Mouse (Mus musculus) kidney, adult 2 months (tissue): ENCODE results near the gene Nek4. TPM values are rescaled to one million over a fixed set of nuclear protein-coding genes. Genes with fewer than 3 reads are reported as not detected.
A peak's percentile ranks its signal among the peaks of the same experiment; 100 is the strongest.

Experiments used
- DNase-seq: peaks from one replicate; pipeline ENCODE4 v3.0.0; 2021
- H3K27ac ChIP-seq: fragments of 200-500 bp; 2 replicates; pipeline ENCODE4 v1.5.1; 2012; ENCODE audit warnings: low read depth, low read length, control low read depth, inconsistent platforms; ENCODE audit not compliant: insufficient read depth
- H3K27me3 ChIP-seq: fragments of 200-500 bp; replicated peaks from 2 replicates; pipeline ENCODE4 v1.6.1; 2012; ENCODE audit warnings: mild to moderate bottlenecking, moderate library complexity, low read length, inconsistent platforms; ENCODE audit not compliant: control insufficient read depth, insufficient read depth
- H3K36me3 ChIP-seq: fragments of 200-500 bp; 2 replicates; pipeline ENCODE4 v1.6.1; 2012; ENCODE audit warnings: mild to moderate bottlenecking, moderate library complexity, low read length, inconsistent platforms; ENCODE audit not compliant: control insufficient read depth, insufficient read depth
- H3K4me1 ChIP-seq: fragments of 200-500 bp; 2 replicates; pipeline ENCODE4 v1.6.1; 2011; ENCODE audit warnings: low read length; ENCODE audit not compliant: control insufficient read depth, insufficient read depth
- H3K4me3 ChIP-seq: fragments of 200-500 bp; 2 replicates; pipeline ENCODE4 v1.5.1; 2011; ENCODE audit warnings: mild to moderate bottlenecking, low read depth, low read length, control low read depth; ENCODE audit not compliant: insufficient read depth
- CTCF ChIP-seq: fragments of 200-500 bp; conservative IDR thresholded peaks from 2 replicates; pipeline ENCODE4 v1.5.1; 2011; ENCODE audit warnings: low read depth, mild to moderate bottlenecking, control low read depth, low read length, moderate library complexity, mixed read lengths; ENCODE audit not compliant: insufficient read depth, insufficient read length
- POLR2A ChIP-seq: fragments of 200-500 bp; IDR thresholded peaks from one replicate; pipeline ENCODE4 v1.6.1; 2011; ENCODE audit warnings: low read depth, low read length, control low read depth
- WGBS: fragments of 180-500 bp; shearing (Covaris S2); methylation state at CpG from one replicate; pipeline ENCODE4 v1.1.7; 2018; 5-methylcytosine and 5-hydroxymethylcytosine counted together
- polyA plus RNA-seq: library from polyadenylated mRNA; depleted of rRNA; stranded (reverse); fragments of >200 nt; gene quantifications from 2 replicates; pipeline ENCODE4 v1.2.3, GENCODE M21; 2012

Nek4 gene
- polyA plus RNA-seq, 1 experiment = 6.2 TPM

DNA sequence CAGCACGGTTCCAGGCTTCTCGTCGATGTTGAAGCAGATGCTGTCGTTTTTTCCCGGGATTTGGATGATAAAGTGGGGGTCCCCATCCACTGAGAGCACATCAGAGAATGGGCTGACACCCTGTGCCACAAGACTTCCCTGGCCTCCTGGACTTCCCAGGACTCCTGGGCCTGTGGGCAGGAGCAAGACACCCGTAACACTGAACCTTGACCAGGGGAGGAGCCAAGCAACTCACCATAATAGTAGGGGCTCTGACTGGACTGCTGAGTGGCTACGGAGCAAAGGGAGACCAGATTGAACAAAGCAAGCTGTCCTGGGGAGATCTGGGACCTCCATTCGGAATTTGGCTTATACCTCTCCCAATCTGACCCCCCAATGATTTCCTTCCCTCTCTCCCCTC lies 38.5 kb upstream of the Nek4 start:
- H3K4me1 ChIP-seq = no peaks in the 10 kb centered on the region; the same call in 1 of the 2 replicates
- TF ChIP-seq POLR2A (no peak), CTCF (no peak)
- no peak overlapping the region for H3K27ac ChIP-seq
- no peak overlapping the region for H3K4me3 ChIP-seq
- H3K27me3 ChIP-seq = no peaks in the 10 kb centered on the region
- peak; percentile 74 for DNase-seq
- WGBS = 75% methylated on average over 8 of the region's 8 CpGs
- no peaks in the 10 kb centered on the region for H3K36me3 ChIP-seq

DNA sequence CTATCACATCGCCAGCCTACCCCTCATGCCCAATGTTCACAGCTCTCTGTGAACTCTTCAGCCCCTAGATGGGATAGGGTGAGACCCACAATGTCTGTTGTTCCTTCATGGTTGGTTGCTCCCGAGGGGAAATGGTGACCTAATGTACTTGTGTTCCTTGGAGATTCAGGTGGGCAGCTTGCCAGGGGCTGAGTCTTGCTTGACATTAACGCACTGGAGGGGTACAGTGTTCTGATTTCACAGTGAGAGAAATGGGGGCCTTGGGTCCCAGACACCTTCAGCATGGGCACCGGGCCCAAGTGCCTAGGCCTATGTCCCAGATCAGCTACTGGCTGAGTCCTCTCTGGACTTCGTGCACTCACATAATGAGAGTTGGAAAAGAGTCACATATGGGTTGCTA lies 37.8 kb upstream of the Nek4 start:
- no peak overlapping the region for H3K4me3 ChIP-seq
- H3K4me1 ChIP-seq = no peaks in the 10 kb centered on the region; the same call in 1 of the 2 replicates
- no peak overlapping the region for H3K27ac ChIP-seq
- DNase-seq = peak; percentile 63
- no peaks in the 10 kb centered on the region for H3K36me3 ChIP-seq
- TF ChIP-seq POLR2A (no peak), CTCF (no peak)
- H3K27me3 ChIP-seq = no peaks in the 10 kb centered on the region
- WGBS = 55% methylated on average over 5 of the region's 5 CpGs

DNA sequence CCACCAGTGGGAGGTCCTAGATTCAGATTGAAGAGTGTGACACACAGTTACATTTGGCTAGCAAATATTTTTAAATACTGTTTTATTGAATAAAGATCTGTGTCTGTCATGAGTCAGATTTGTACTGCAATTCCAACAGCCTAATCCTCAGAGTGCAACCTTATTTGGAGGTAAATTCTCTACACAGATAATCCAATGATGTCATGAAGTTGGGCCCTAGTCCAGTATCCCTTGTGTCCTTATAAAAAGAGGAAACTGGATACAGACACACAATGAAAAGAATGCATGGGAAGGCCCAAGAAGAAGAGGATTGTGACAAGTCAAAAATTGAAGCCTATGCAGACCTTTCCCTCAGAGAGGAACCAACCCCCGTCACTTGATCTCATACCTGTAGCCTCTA lies 34.7 kb upstream of the Nek4 start:
- Histone ChIP-seq H3K36me3 (no peaks in the 10 kb centered on the region), H3K4me1 (no peaks in the 10 kb centered on the region; the same call in 1 of the 2 replicates), H3K27ac (no peak overlapping the region), H3K4me3 (no peak overlapping the region), H3K27me3 (no peaks in the 10 kb centered on the region)
- WGBS = 93% methylated on average over 1 of the region's 1 CpGs
- DNase-seq = no peak
- TF ChIP-seq CTCF (no peak), POLR2A (no peak)

DNA sequence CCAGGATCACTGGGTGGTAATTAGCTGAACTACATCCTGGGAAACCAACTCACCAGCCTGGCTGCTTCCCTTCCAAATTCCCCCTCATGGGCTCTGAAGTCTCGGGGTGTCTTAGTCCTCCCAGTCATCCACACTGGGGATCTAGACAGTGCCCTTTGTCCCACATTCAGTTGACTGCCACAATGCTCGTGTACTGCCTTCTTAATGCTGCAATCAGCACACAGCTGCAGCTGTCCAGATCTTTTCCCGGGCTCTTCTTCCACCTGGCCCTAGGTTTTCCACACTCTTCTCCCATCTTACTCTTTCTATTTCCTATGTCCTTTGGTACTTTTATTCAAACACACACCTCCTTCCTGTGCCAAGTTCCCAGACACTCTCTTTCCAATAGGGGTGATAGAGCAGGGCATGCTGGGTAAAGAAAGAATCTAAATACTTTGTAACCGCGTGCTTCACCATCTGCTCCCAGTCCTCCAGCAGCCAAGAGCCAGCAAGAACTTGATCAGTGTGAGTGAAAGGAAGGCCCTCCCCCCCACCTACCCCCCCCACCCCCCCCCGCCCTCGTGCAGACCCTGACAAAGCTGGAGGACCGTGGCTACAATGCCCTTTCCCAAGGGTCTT lies 29.0 kb upstream of the Nek4 start:
- no peaks in the 10 kb centered on the region for H3K36me3 ChIP-seq
- H3K27me3 ChIP-seq = no peaks in the 10 kb centered on the region
- no peak overlapping the region for H3K4me3 ChIP-seq
- TF ChIP-seq POLR2A (no peak), CTCF (no peak)
- no peak overlapping the region for H3K27ac ChIP-seq
- 57% methylated on average over 7 of the region's 8 CpGs for WGBS
- DNase-seq = no peak
- H3K4me1 ChIP-seq = no peaks in the 10 kb centered on the region

DNA sequence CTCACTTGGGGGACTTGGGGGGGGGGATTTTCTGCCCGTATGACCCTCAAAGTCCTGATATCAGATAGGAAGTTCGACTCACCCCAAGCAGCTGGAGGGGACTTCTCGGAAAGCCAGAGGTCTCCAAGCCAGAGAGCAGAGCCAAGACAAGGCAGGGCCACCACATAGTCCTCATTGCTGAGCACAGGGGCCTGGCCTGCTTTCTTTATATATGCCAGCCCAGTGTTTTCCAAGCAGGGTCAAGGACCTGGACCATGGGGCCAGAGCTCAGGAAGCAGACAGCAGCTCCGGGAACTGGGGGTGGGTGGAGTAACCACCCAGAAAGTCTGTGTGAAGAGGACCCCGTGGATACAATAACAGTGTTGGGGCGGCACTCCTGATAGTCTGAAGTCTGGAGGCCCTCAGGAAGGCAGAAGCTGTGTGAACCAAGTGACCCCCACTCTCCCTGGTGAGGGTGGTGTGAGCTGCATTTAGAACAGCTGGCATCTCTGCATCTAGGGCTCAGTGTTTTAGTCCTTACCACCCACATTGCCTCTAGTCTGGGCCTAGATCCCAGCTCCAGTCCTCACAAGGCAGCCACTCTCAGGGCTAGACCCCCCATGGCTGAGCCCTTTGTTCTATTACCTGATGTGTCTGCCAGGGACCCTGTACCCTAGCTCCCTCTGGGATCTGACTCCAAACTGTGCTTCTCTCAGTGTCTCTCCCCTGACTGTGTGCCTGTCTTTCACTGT lies 27.6 kb upstream of the Nek4 start, which contains the start of gene Itih3:
TSS of gene Itih3 (minus strand) at position 386 of the 731 bp plus-strand sequence.
- Histone ChIP-seq H3K27me3 (no peaks in the 10 kb centered on the region), H3K4me1 (no peaks in the 10 kb centered on the region), H3K27ac (no peak within 1 kb of the TSS), H3K4me3 (no peak within 1 kb of the TSS), H3K36me3 (no peaks in the 10 kb centered on the region)
- no peak for TF ChIP-seq CTCF
- no peak for DNase-seq
- WGBS = 61% methylated on average over 6 of the region's 6 CpGs

DNA sequence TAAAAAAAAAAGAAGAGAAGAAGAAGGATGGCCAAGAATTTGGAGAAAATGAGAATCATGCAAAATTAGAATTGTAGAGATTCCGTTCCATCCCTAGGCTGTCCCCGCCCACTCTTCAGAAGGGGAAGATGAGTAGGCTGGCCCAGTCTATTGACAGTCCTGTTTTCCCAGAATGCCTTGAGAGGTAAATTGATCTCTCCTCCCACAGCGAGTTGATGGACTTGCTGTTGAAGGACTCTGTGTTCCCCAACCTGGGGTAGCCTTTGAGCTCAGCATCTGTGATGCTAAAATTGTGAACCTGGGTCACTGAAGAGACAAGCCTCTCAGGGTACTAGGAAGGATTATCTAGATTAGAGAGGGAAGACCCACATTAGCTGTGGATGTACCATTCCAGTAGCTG lies 25.7 kb upstream of the Nek4 start:
- TF ChIP-seq POLR2A = no peak
- no peak for TF ChIP-seq CTCF
- H3K4me3 ChIP-seq = no peak overlapping the region
- no peaks in the 10 kb centered on the region for H3K4me1 ChIP-seq
- 88% methylated on average over 3 of the region's 3 CpGs for WGBS
- H3K27me3 ChIP-seq = no peaks in the 10 kb centered on the region
- no peak for DNase-seq
- H3K27ac ChIP-seq = no peak overlapping the region
- no peaks in the 10 kb centered on the region for H3K36me3 ChIP-seq

DNA sequence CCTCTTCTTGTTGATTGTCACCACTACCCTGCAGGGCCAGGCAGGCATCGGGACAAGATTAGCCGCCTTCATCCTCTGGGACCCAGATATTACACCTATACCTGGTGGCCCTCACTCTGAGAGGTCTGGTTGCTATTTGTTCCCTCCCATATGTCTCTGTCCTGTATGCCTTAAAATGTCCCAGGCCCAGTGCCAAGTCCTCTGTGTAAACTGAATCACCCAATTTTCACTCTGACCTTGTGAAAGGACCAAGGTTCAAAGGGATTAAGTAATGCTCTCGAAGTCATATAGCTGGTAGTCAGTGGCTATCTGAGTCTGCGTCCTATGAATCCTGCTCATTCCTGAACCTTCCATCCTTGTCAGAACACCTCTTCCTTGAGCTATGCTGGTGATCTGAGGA lies 20.8 kb upstream of the Nek4 start:
- TF ChIP-seq POLR2A (no peak), CTCF (no peak)
- Histone ChIP-seq H3K27me3 (no peaks in the 10 kb centered on the region), H3K27ac (no peak overlapping the region), H3K4me3 (no peak overlapping the region), H3K4me1 (no peaks in the 10 kb centered on the region), H3K36me3 (no peaks in the 10 kb centered on the region)
- 90% methylated on average over 4 of the region's 4 CpGs for WGBS
- no peak for DNase-seq
